Comparison of ENCODE assay signal across 8 mouse cellular contexts in genomic region chr14:76152162-76153002, GRCm38 (mm10). TPM values are rescaled to one million over a fixed set of nuclear protein-coding genes. Genes with fewer than 3 reads are reported as not detected.
DNase-seq lines count a peak whose midpoint lies in the region; ATAC-seq lines count a peak whose summit lies in the region.

No protein-coding gene starts in this region.

- H3K9me3 ChIP-seq in lung, embryonic 16.5 days (ENCODE audit: control insufficient read depth, low read length) = no peaks in the 10 kb centered on the region

- H3K27me3 ChIP-seq in lung, embryonic 16.5 days (ENCODE audit: control insufficient read depth, insufficient read depth, low read depth, low read length) = no peaks in the 10 kb centered on the region

- ATAC-seq in hematopoietic stem cell, adult 5-6 weeks (replicated peaks in 1 of 2; ENCODE audit: insufficient read depth in 1 of 2, low FRiP score in 2 of 2, low TSS enrichment in 1 of 2, low read depth in 1 of 2, poor library complexity in 2 of 2, severe bottlenecking in 2 of 2) = peak; percentile 90 to 92
- ATAC-seq in lung, embryonic 16.5 days (ENCODE audit: low read depth) = peak; percentile 93

- under 1% methylated on average over 41 of the region's 41 CpGs for WGBS in lung, embryonic 16.5 days

- DNase-seq in MEL-GATA-1-ER (ENCODE audit: extremely low read depth, low read depth) = peak; percentile 92
- peak; percentile 99 for DNase-seq in cerebellum, adult 8-10 months
- DNase-seq in forelimb bud, embryonic 11.5 days (ENCODE audit: low read depth, low spot score) = peak; percentile 98
- peak; percentile 99 for DNase-seq in layer of hippocampus, adult 9-10 months (ENCODE audit: low spot score)
- DNase-seq in ovary, postnatal 10 days (ENCODE audit: low spot score) = peak; percentile 96
- peak; percentile 85 to 95 for DNase-seq in thymus, postnatal 10 days (ENCODE audit: low spot score in 2 of 2)

- peak overlapping the region; percentile 72 for H3K4me3 ChIP-seq in lung, embryonic 16.5 days (ENCODE audit: low read length)

- H3K36me3 ChIP-seq in lung, embryonic 16.5 days (ENCODE audit: control insufficient read depth, insufficient read depth, low read length) = no peaks in the 10 kb centered on the region

- H3K4me1 ChIP-seq in lung, embryonic 16.5 days (replicated peaks; ENCODE audit: control insufficient read depth, insufficient read depth, low read length) = peaks cover 10% of the 10 kb centered on the region

- H3K27ac ChIP-seq in lung, embryonic 16.5 days (ENCODE audit: low read length) = peak overlapping the region; percentile 100

- peak overlapping the region; percentile 90 for H3K9ac ChIP-seq in lung, embryonic 16.5 days (ENCODE audit: low read length)

- peak overlapping the region; percentile 74 for H3K4me2 ChIP-seq in lung, embryonic 16.5 days (ENCODE audit: low read depth, low read length)

RNA-seq across cellular contexts. Expression of gene Nufip1, which starts 41.7 kb away (rescaled TPM):
- total RNA-seq in hematopoietic stem cell, adult 5-6 weeks (2017) = 27.1 and 27.3 TPM in 2 replicates
- polyA plus RNA-seq in lung, embryonic 16.5 days (2015; fragmentation: Nextera tagmentation; extraction: Ambion mirVana) = 13.1 and 13.3 TPM in 2 replicates

RNA-seq across cellular contexts. Expression of gene Gpalpp1, which starts 41.8 kb away (rescaled TPM):
- 40.6 and 48.6 TPM in 2 replicates for total RNA-seq in hematopoietic stem cell, adult 5-6 weeks (2017)
- 12.9 and 13.7 TPM in 2 replicates for polyA plus RNA-seq in lung, embryonic 16.5 days (2015; fragmentation: Nextera tagmentation; extraction: Ambion mirVana)

Comparison
In these comparisons a context has a peak if more than half of its experiments do, and no peak if none do; other contexts are left out.
1. Peak in every context shown above with its lines: DNase-seq, ATAC-seq, H3K4me3 ChIP-seq and H3K27ac ChIP-seq.